Mouse (Mus musculus) erythroblast, embryonic 14.5 days (primary cell): ENCODE data around the gene Cdhr3. TPM values are rescaled to one million over a fixed set of nuclear protein-coding genes. Genes with fewer than 3 reads are reported as not detected.
"Not testable (repeated sequence)": the region's sequence is repeated elsewhere in the genome, so short reads cannot be mapped to it uniquely, and the experiment has no call there.

Source experiments
- H3K27me3 ChIP-seq: 2 replicates; pipeline ENCODE4 v1.6.1; 2012; ENCODE audit warnings: inconsistent platforms; ENCODE audit not compliant: control insufficient read depth
- H3K36me3 ChIP-seq: 2 replicates; pipeline ENCODE4 v1.6.1; 2012; ENCODE audit warnings: mild to moderate bottlenecking, inconsistent platforms; ENCODE audit not compliant: control insufficient read depth
- H3K4me1 ChIP-seq: 2 replicates; pipeline ENCODE4 v1.6.1; 2012; ENCODE audit warnings: inconsistent platforms; ENCODE audit not compliant: control insufficient read depth
- H3K4me3 ChIP-seq: replicated peaks from 2 replicates; pipeline ENCODE3; 2012; ENCODE audit warnings: moderate library complexity, mild to moderate bottlenecking, inconsistent platforms
- H3K9me3 ChIP-seq: 2 replicates; pipeline ENCODE4 v1.6.1; 2012; ENCODE audit warnings: low read length, inconsistent platforms, mixed read lengths; ENCODE audit not compliant: control insufficient read depth
- GATA1 ChIP-seq: IDR thresholded peaks from 2 replicates; pipeline ENCODE4 v1.6.1; 2012; ENCODE audit warnings: low read length, inconsistent platforms, mixed read lengths
- TAL1 ChIP-seq: IDR thresholded peaks from 3 replicates; pipeline ENCODE4 v1.6.1; 2012; ENCODE audit warnings: low read length, inconsistent platforms, mixed read lengths
- polyA plus RNA-seq: library from polyadenylated mRNA; stranded (reverse); fragments of >175 nt; gene quantifications from 2 replicates; pipeline ENCODE4 v1.2.3, GENCODE M21; 2012

Cdhr3 gene
- polyA plus RNA-seq, 1 experiment: not detected

- no peaks in the 10 kb centered on the region for H3K9me3 ChIP-seq
These were observed 29.4 kb downstream of the Cdhr3 start for GRCm38 (mm10) chr12:33063250-33063649.

GRCm38 (mm10) chr12:33062379-33062778 is 30.3 kb downstream of the Cdhr3 start:
- H3K9me3 ChIP-seq, H3K36me3 ChIP-seq, H3K27me3 ChIP-seq, H3K4me3 ChIP-seq, H3K4me1 ChIP-seq: not testable (repeated sequence)

More at GRCm38 (mm10) chr12:33063250-33063649, 29.4 kb downstream of the Cdhr3 start:
- H3K4me3 ChIP-seq: no peak overlapping the region
- no peak for TF ChIP-seq TAL1
- no peak for TF ChIP-seq GATA1
- no peaks in the 10 kb centered on the region for H3K36me3 ChIP-seq
- no peaks in the 10 kb centered on the region for H3K27me3 ChIP-seq
- no peaks in the 10 kb centered on the region for H3K4me1 ChIP-seq

GRCm38 (mm10) chr12:33061651-33062050 is 31.0 kb downstream of the Cdhr3 start:
- Histone ChIP-seq H3K27me3 (no peaks in the 10 kb centered on the region), H3K36me3 (no peaks in the 10 kb centered on the region), H3K4me1 (no peaks in the 10 kb centered on the region), H3K9me3 (no peaks in the 10 kb centered on the region), H3K4me3 (no peak overlapping the region)
- TF ChIP-seq GATA1 (no peak), TAL1 (no peak)

- Histone ChIP-seq H3K4me3 (no peak overlapping the region), H3K9me3 (no peaks in the 10 kb centered on the region), H3K27me3 (no peaks in the 10 kb centered on the region), H3K36me3 (no peaks in the 10 kb centered on the region), H3K4me1 (no peaks in the 10 kb centered on the region)
- TF ChIP-seq GATA1 (no peak), TAL1 (no peak)
These were observed 35.2 kb downstream of the Cdhr3 start for GRCm38 (mm10) chr12:33057231-33058048.

GRCm38 (mm10) chr12:33056574-33056973 is 36.1 kb downstream of the Cdhr3 start:
- TF ChIP-seq TAL1 (no peak), GATA1 (no peak)
- no peaks in the 10 kb centered on the region for H3K36me3 ChIP-seq
- H3K27me3 ChIP-seq: no peaks in the 10 kb centered on the region
- H3K4me3 ChIP-seq: no peak overlapping the region
- no peaks in the 10 kb centered on the region for H3K9me3 ChIP-seq
- no peaks in the 10 kb centered on the region for H3K4me1 ChIP-seq

- no peaks in the 10 kb centered on the region for H3K36me3 ChIP-seq
- no peaks in the 10 kb centered on the region for H3K27me3 ChIP-seq
- no peak overlapping the region for H3K4me3 ChIP-seq
- TF ChIP-seq GATA1: no peak
- no peak for TF ChIP-seq TAL1
- H3K4me1 ChIP-seq: no peaks in the 10 kb centered on the region
- H3K9me3 ChIP-seq: no peaks in the 10 kb centered on the region
These were observed 36.6 kb downstream of the Cdhr3 start for GRCm38 (mm10) chr12:33056074-33056473.

- no peak for TF ChIP-seq GATA1
- no peak for TF ChIP-seq TAL1
- Histone ChIP-seq H3K4me1 (no peaks in the 10 kb centered on the region), H3K9me3 (no peaks in the 10 kb centered on the region), H3K4me3 (no peak overlapping the region), H3K36me3 (no peaks in the 10 kb centered on the region), H3K27me3 (no peaks in the 10 kb centered on the region)
These were observed 38.9 kb downstream of the Cdhr3 start for GRCm38 (mm10) chr12:33053746-33054145.

- Histone ChIP-seq H3K4me1 (no peaks in the 10 kb centered on the region), H3K36me3 (no peaks in the 10 kb centered on the region), H3K27me3 (no peaks in the 10 kb centered on the region), H3K4me3 (no peak overlapping the region), H3K9me3 (no peaks in the 10 kb centered on the region)
- no peak for TF ChIP-seq GATA1
- TF ChIP-seq TAL1: no peak
These were observed 39.4 kb downstream of the Cdhr3 start for GRCm38 (mm10) chr12:33053311-33053710.

- Histone ChIP-seq H3K9me3 (no peaks in the 10 kb centered on the region), H3K4me3 (no peak overlapping the region), H3K36me3 (no peaks in the 10 kb centered on the region), H3K27me3 (no peaks in the 10 kb centered on the region), H3K4me1 (no peaks in the 10 kb centered on the region)
- no peak for TF ChIP-seq GATA1
- no peak for TF ChIP-seq TAL1
These were observed 44.3 kb downstream of the Cdhr3 start for GRCm38 (mm10) chr12:33048391-33048790.

GRCm38 (mm10) chr12:33046434-33046833 is 46.2 kb downstream of the Cdhr3 start:
- no peaks in the 10 kb centered on the region for H3K9me3 ChIP-seq
- H3K27me3 ChIP-seq: no peaks in the 10 kb centered on the region
- no peaks in the 10 kb centered on the region for H3K36me3 ChIP-seq
- H3K4me1 ChIP-seq: no peaks in the 10 kb centered on the region
- TF ChIP-seq GATA1 (no peak), TAL1 (no peak)
- no peak overlapping the region for H3K4me3 ChIP-seq
